Mouse (Mus musculus) G1E (cell line): ENCODE data around the gene Rnasel. TPM values are rescaled to one million over a fixed set of nuclear protein-coding genes. Genes with fewer than 3 reads are reported as not detected.

Experiments used
- ATAC-seq: 2 replicates; pipeline ENCODE4 v1.8.0; 2016; ENCODE audit warnings: mild to moderate bottlenecking; ENCODE audit not compliant: insufficient number of reproducible peaks, poor library complexity, low FRiP score, severe bottlenecking; ENCODE audit errors: extremely low read depth
- DNase-seq: peaks from one replicate; pipeline ENCODE4 v3.0.0; 2012; ENCODE audit warnings: low spot score
- H3K27me3 ChIP-seq: 2 replicates; pipeline ENCODE4 v1.6.1; 2012; ENCODE audit warnings: mild to moderate bottlenecking, low read length, inconsistent platforms; ENCODE audit not compliant: insufficient read depth
- H3K36me3 ChIP-seq: replicated peaks from 2 replicates; pipeline ENCODE3; 2012; ENCODE audit warnings: mild to moderate bottlenecking, inconsistent platforms
- H3K4me1 ChIP-seq: 2 replicates; pipeline ENCODE4 v1.6.1; 2012; ENCODE audit warnings: low read depth, low read length, inconsistent platforms, mixed read lengths; ENCODE audit not compliant: insufficient read depth
- H3K4me3 ChIP-seq: 2 replicates; pipeline ENCODE4 v1.5.1; 2012; ENCODE audit warnings: low read depth, mild to moderate bottlenecking, inconsistent platforms, low read length, moderate library complexity, mixed read lengths
- H3K9me3 ChIP-seq: replicated peaks from 2 replicates; pipeline ENCODE4 v1.6.1; 2012; ENCODE audit warnings: inconsistent platforms
- CTCF ChIP-seq: IDR thresholded peaks from 2 replicates; pipeline ENCODE4 v1.5.1; 2012; ENCODE audit warnings: low read depth, low read length, inconsistent platforms, mixed read lengths
- GATA1 ChIP-seq: IDR thresholded peaks from 2 replicates; pipeline ENCODE4 v1.6.1; 2012; ENCODE audit warnings: borderline replicate concordance, low read length, inconsistent platforms, mixed read lengths
- GATA2 ChIP-seq: IDR thresholded peaks from 2 replicates; pipeline ENCODE4 v1.6.1; 2012; ENCODE audit warnings: low read depth, low read length, inconsistent platforms, borderline replicate concordance
- POLR2AphosphoS5 ChIP-seq: IDR thresholded peaks from 2 replicates; pipeline ENCODE4 v1.6.1; 2012; ENCODE audit warnings: low read depth, low read length, inconsistent platforms; ENCODE audit not compliant: insufficient replicate concordance
- TAL1 ChIP-seq: conservative IDR thresholded peaks from 2 replicates; pipeline ENCODE4 v1.6.1; 2012; ENCODE audit warnings: low read depth, low read length, inconsistent platforms, mixed read lengths
- polyA plus RNA-seq: library from polyadenylated mRNA; stranded (reverse); fragments of >175 nt; gene quantifications from 2 replicates; pipeline ENCODE4 v1.2.3, GENCODE M21; 2012
- total RNA-seq, 2 experiments: library from RNA; stranded (forward) in 1 of 2; stranded (reverse) in 1 of 2; fragments of 200-1000 nt in 1 of 2; fragments of >200 nt in 1 of 2; fragmentation: Nextera tagmentation in 1 of 2; gene quantifications; 2 replicates each; pipeline ENCODE4 v1.2.3; 2014 to 2017

Rnasel gene
- total and polyA plus RNA-seq, 3 experiments, result 4.8 to 144 (median 118) TPM

DNA sequence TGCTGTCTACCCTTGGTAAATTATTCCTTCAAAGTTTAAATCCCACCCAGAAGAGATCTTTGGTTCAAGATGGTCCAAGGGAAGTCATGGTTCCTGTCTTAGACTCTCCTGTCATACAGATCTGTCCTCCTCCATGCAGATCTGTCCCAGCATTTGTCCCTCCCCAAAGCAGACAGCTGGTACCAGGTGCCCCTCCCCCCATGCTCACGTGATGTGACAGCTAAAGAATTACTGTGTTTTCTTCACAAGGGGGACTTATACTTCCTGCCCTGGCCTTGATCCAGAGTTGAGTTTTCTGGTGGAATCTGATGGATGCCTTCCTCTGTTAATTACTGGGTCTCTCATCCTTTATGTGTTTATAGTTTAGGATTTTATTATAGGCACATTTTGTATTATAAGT, 677 bp upstream of the Rnasel start:
- Histone ChIP-seq H3K4me3 (no peak overlapping the region), H3K4me1 (peaks cover 50% of the 10 kb centered on the region)

DNA sequence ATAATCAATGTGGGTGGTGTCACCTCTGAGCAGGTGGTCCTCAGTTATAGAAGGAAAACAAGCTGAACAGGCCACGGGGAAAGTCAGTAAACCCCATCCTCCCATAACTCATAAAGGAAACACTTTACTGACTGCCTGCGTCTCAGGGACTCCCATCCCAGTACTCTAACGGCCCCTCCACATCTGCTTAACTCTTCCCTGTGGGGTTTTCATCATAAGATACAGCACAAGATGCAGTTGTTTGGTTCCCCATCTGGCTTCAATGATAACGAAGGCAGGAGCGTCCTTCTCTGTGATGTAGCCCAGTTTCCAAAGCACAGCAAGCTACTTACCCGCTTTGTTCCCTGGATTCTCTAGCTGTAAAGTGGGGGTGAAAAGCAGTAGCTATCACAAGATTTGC, 828 bp downstream of the Rnasel start:
- Histone ChIP-seq H3K27me3 (0 out of 2 replicates have a peak, but pooled peaks cover 4% of the 10 kb centered on the region), H3K4me1 (peaks cover 65% of the 10 kb centered on the region), H3K36me3 (peaks cover 16% of the 10 kb centered on the region), H3K4me3 (peak overlapping the region; percentile 61; the same call in 1 of the 2 replicates), H3K9me3 (no peaks in the 10 kb centered on the region)
- TF ChIP-seq TAL1 (peak; percentile 62), GATA2 (no peak)
- ATAC-seq (peak; percentile 22), DNase-seq (no peak)

More for the DNA sequence above, 677 bp upstream of the Rnasel start:
- TF ChIP-seq CTCF (no peak), GATA2 (no peak), POLR2AphosphoS5 (no peak), GATA1 (no peak), TAL1 (no peak)
- ATAC-seq, result no peak; the same call in 1 of the 2 replicates
- H3K27me3 ChIP-seq, result peaks cover 8% of the 10 kb centered on the region; the same call in 1 of the 2 replicates
- no peak for DNase-seq
- H3K9me3 ChIP-seq, result no peaks in the 10 kb centered on the region
- H3K36me3 ChIP-seq, result peaks cover 1% of the 10 kb centered on the region

DNA sequence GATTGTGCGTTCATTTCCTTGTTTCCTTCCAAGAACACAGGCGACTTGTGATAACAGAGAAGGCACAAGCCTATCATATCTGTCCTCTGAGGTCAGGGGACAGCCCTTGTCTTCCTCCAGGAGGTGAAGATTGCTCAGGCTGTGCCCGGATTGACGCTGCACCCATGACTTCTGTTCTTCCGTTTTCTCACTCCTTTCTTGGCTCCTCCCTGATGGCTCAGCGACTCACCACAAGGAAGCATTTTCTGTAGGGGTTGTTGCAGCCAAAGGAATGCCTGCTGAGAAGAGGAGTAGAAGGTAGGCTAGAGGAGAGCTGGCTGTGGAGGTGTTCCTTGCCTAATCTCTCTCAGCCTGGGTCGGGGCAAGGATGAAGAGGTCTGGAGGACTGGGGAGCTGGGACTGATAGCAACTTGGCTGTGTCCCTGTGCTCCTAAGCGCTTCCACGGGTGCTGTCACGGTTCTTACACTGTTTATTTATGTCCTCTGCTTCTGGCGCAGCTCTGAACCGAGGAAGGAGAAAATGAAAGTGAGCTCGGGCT, 2.6 kb downstream of the Rnasel start:
- Histone ChIP-seq H3K9me3 (no peaks in the 10 kb centered on the region), H3K4me3 (peak overlapping the region; percentile 68), H3K36me3 (peaks cover 30% of the 10 kb centered on the region), H3K27me3 (no peaks in the 10 kb centered on the region), H3K4me1 (peaks cover 67% of the 10 kb centered on the region)
- TF ChIP-seq GATA2 (no peak), TAL1 (no peak), POLR2AphosphoS5 (no peak), GATA1 (no peak), CTCF (no peak)
- DNase-seq (peak; percentile 45), ATAC-seq (peak; percentile 76)

DNA sequence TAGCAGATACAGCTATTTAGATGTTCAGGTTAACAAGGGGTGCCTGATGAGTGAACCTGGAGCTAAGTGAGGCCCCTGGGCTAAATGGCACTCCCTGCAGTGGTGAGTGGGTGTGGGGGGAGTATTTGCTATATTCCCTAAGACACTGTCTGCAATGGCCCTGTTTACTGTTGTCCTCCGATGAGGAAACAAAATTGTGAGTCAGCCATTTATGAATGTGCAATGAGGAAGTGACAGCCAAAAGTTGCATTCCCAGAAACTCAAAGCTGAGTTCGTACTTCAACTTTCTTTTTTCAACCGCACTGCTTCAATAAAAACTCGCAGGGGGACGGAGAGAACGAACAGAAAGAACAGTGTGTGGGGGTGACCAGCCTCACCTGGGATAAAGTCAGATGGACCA, 3.3 kb downstream of the Rnasel start:
- DNase-seq (no peak), ATAC-seq (no peak)
- Histone ChIP-seq H3K27me3 (no peaks in the 10 kb centered on the region), H3K4me1 (peaks cover 65% of the 10 kb centered on the region), H3K9me3 (no peaks in the 10 kb centered on the region), H3K36me3 (peaks cover 30% of the 10 kb centered on the region), H3K4me3 (peak overlapping the region; percentile 68)
- no peak for TF ChIP-seq GATA2
- no peak for TF ChIP-seq CTCF
- TF ChIP-seq GATA1, result no peak
- no peak for TF ChIP-seq POLR2AphosphoS5
- TF ChIP-seq TAL1, result no peak

DNA sequence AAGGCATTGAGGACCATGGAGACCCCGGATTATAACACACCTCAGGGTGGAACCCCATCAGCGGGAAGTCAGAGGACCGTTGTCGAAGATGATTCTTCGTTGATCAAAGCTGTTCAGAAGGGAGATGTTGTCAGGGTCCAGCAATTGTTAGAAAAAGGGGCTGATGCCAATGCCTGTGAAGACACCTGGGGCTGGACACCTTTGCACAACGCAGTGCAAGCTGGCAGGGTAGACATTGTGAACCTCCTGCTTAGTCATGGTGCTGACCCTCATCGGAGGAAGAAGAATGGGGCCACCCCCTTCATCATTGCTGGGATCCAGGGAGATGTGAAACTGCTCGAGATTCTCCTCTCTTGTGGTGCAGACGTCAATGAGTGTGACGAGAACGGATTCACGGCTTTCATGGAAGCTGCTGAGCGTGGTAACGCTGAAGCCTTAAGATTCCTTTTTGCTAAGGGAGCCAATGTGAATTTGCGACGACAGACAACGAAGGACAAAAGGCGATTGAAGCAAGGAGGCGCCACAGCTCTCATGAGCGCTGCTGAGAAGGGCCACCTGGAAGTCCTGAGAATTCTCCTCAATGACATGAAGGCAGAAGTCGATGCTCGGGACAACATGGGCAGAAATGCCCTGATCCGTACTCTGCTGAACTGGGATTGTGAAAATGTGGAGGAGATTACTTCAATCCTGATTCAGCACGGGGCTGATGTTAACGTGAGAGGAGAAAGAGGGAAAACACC, 4.7 kb downstream of the Rnasel start:
- no peak for ATAC-seq
- no peak for DNase-seq
- Histone ChIP-seq H3K4me1 (peaks cover 59% of the 10 kb centered on the region), H3K36me3 (peaks cover 41% of the 10 kb centered on the region), H3K9me3 (no peaks in the 10 kb centered on the region), H3K27me3 (no peaks in the 10 kb centered on the region), H3K4me3 (no peak overlapping the region; the same call in 1 of the 2 replicates)
- TF ChIP-seq GATA2 (no peak), POLR2AphosphoS5 (no peak), CTCF (no peak), TAL1 (no peak), GATA1 (no peak)

DNA sequence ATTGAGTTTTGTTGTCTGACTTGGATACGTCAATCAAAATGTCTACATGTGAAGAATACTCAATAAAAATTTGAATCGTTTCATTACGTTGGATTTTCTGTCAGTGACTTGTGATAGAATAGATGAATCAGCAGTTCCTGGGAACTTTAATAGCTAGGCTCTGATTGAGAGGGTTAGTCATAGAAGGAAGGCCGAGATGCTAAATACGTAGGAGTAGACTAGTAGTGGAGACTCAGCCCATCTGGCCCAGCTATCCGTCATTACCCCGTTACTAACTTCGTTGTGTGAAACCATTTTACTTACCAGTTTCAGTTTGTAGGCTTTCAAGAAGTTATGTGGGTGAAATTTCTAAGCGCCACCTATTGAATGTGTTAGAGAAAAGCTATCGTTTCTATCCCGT, 14.9 kb downstream of the Rnasel start:
- peaks cover 33% of the 10 kb centered on the region for H3K36me3 ChIP-seq
- H3K4me3 ChIP-seq, result no peak overlapping the region
- no peak for TF ChIP-seq GATA1
- TF ChIP-seq POLR2AphosphoS5, result no peak
- no peak for TF ChIP-seq CTCF
- no peak for TF ChIP-seq GATA2
- no peak for TF ChIP-seq TAL1
- H3K4me1 ChIP-seq, result peaks cover 18% of the 10 kb centered on the region
- no peak for ATAC-seq
- H3K9me3 ChIP-seq, result no peaks in the 10 kb centered on the region
- no peak for DNase-seq
- H3K27me3 ChIP-seq, result no peaks in the 10 kb centered on the region
